Mouse (Mus musculus) T-helper 1 cell (primary cell): Measurements from ENCODE around the gene Rhbdl3.
"Not testable (repeated sequence)": the region's sequence is repeated elsewhere in the genome, so short reads cannot be mapped to it uniquely, and the experiment has no call there.

Experiments
- in situ Hi-C: fragments of 300-600 bp; cut with MboI, MseI; formaldehyde crosslinking; loops from one replicate; pipeline ENCODE4 v1.15.1; 2025; ENCODE audit warnings: high pct_unique_total_duplicates

Gene Rhbdl3

DNA sequence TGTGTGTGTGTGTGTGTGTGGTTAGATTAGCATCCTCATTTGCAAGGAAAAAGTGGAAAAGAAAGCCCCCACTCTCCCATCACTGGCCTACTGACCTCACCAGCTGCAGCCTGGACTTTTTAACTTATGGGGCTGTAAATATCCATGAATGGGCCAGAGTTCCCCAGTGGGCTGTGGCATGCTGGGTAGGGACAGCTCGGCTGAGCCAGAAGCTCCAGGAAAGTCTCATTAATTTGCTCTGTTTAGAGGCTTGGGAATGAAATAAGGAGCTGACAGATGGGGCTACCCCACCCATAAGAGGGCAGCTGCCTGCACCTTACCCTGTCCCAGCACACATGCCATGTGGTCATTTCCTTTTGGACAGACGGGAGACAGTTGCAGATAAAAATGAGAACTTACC lies 11.3 kb downstream of the Rhbdl3 start:
- in situ Hi-C loops, result no loop called here

DNA sequence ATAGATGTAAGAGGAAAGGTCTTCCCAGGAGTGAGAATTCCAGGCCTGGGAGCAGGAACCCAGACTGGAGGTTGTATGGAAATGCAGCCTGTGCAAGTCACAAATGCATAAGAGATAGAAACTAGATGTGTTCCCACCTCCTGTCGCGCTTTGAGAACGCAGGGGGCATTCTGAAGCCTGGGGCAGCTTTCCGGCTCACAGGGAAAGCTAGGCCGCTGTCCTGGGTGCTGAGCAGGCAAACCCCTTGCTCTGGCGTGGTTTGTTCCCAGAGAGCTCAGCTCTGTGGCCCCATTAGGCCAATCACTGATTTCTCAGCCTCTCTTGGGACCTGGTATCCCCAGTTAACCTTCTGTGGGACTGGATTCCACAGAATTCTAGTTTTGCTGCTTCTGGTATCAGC lies 11.9 kb downstream of the Rhbdl3 start:
- in situ Hi-C loops, result no loop called here

- in situ Hi-C loops, result no loop called here
These were observed 12.8 kb downstream of the Rhbdl3 start for GRCm38 (mm10) chr11:80313462-80313861.

DNA sequence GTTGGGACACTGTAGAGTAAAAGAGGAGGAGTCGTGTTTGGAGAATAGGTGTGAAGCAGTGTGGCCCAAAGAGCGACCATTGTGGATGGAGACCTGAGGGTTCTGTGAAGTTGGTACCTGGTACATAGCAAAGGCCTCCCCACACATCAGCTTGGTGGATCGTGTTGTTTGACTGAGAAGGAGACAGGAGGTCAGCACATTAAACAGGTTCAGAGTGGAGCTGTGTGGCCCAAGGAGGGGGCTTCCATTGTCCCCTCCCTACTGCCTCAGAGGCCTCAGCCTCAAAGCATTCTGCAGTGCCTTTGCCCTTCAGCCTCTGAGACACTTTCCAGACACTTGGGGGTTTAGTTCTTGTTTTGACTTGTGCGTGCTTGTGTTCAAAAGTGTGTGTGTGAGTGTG lies 13.2 kb downstream of the Rhbdl3 start:
- in situ Hi-C loops, result no loop called here

DNA sequence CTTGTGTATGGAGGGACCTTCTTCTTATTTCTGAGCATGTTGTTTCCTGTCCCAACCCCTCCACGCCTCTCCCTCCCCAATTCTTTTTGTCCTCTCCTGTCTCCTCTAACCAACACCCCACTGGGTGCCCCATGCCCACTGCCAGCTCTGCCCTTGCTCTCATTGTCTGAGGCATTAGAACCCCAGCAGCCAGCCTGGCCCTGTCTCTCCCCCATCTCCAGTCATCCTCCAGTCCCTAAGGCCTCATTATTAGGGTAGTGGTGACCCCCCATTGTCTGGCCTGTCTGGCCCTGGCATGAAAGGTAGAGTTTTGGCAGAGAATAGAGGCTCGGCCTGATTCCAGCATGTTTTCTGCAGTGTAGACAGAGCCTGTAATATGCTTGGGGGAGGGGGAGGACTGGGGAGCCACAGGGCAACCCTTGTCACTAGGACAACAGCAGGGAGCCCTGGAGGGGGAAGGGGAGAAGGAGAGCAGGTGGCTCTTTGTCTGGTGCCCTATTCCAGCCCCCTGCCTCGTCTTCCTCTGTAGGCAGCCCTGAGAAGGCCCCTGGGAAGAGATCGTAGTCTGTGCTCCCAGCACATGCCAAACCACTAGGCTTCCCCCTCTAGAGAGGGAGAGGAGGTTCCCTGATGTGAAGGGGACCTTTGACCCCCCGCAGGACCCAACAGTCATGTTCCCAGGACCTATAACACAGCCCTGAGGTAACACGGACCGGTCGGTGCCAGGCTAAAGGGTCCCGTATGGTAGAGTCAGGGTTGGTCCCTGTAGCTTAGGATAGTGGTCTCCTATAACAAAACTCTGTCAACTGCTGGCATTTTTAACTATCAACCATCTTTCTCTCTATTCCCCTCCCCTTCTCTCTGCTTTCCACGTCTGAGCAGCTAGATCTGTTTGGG lies 15.3 kb downstream of the Rhbdl3 start:
- in situ Hi-C loops, result no loop called here

GRCm38 (mm10) chr11:80323255-80323654 lies 22.5 kb downstream of the Rhbdl3 start:
- in situ Hi-C loops, result no loop called here

DNA sequence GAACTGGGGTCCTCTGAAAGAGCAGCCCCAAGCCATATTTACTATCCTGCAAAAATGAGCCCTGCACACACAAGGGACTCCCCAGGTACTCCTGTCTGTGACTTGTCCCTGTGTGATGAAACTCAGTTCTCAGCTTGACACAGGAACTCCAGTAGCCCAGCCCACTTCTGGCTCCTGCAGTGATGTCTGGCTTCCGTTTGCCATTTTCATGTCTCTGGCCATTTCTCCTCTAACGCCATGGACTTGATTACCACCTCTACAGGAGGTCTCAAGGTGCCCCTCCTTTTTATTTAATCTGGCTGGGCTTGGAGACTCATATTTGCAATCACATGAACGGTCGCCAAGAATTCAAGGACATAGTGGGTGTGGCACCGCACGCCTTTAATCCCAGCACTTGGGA lies 23.9 kb downstream of the Rhbdl3 start:
- in situ Hi-C loops, result no loop called here

- in situ Hi-C loops, result no loop called here
These were observed 32.1 kb downstream of the Rhbdl3 start for GRCm38 (mm10) chr11:80332709-80333400.

GRCm38 (mm10) chr11:80335609-80336350 lies 35.1 kb downstream of the Rhbdl3 start:
- in situ Hi-C loops, result no loop called here

- in situ Hi-C loops, result no loop called here
These were observed 35.6 kb downstream of the Rhbdl3 start for GRCm38 (mm10) chr11:80336351-80336730.

DNA sequence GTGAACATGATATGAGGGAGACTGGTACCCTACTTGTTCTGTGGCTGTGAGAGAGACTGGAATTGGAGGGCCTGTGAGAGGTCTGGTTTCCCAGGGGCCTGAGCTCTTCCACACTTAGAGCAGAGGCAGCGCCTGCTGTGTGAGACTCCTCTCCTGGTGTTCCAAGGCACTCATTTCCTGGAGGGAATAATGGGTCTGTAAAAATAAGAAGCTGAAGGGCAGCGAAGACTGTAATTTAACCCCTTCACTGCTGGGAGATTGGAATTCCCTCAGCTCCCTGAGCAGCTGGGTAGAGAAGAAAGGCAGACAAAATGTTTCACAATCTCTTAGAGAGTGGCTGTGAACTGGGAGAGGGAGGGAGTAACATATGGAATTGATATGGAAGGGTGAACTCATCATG lies 41.8 kb downstream of the Rhbdl3 start:
- in situ Hi-C loops, result no loop called here

- in situ Hi-C loops, result loop anchor here (5.0 kb wide), 1 partner anchor 55 kb away; no protein-coding TSS in a partner anchor
These were observed 51.2 kb downstream of the Rhbdl3 start for GRCm38 (mm10) chr11:80351832-80352430.

DNA sequence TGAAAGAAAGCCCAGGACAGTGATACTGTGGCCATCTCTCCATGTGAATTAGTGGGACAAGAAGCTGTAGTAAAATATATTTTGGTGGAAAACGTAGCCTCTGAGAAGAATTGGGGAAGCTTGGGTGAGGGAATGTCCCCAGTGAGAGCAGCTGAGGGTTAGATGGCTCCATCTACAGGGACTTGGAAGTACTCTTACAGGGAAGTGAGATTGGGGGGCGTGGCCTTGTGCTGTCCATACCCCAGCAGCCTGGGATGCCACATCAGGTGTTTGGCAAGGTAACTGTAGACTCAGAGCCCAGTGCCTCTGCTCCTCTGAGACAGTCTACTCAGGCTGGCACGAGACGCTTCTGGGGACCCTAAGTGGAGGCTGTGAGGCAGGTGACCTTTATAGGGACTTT lies 54.1 kb downstream of the Rhbdl3 start:
- in situ Hi-C loops, result loop anchor here (5.0 kb wide), 1 partner anchor 58 kb away; no protein-coding TSS in a partner anchor

- in situ Hi-C loops, result no loop called here
These were observed 68.2 kb downstream of the Rhbdl3 start for GRCm38 (mm10) chr11:80368949-80369348.

DNA sequence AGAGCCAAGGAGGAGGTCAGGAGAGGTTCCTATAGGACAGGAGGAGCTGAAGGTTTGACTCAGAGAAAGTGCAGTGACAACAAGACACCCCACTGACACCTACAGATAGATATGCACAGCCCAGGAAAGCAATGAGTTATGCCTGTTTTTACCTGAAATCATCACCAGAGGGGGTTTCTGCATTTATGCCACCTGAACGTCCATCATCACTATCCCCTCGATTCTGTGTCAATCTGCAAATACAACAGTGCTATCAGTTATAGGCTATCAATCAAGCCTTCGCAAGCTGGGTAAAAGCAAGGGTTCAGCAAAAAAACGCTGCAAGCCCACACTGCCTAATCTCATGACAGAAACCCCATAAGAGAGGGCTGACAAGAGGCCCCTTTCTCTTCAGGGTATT lies 75.9 kb downstream of the Rhbdl3 start:
- in situ Hi-C loops, result no loop called here

DNA sequence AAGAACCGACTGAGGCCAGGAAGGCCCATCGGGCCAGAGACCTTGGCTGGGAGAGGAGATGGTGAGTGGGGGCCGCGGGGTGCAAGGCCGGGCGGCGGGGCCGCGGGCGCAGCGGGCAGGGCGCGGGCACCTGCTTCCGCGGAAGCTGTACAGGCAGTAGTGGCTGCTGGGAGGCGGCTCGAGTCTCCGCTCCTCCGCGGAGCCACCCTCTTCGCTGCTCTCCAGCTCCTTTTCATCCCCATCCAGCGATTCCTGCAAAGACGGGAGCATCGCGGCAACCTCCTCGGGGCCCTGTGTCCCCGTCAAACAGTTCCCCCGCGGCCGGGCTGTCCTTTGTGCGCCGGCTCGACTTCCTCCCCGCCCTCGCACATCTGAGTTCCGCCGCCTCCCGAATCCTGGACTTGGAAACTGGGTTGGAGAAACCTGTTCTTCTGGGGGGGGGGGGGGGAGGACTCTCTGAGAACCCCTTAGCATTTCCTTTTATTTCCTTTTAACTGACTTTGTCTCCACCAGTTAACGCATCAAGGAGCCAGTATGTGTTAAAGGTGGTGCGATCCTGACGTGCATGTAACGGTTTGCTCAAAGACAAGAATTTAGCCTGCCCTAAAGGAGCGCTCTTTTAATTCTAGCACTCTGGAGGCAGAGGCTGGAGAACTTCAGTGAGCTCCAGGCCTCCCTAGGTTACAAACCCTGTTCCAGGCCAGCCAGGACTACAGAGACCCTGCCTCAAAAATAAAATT lies 77.2 kb downstream of the Rhbdl3 start, which contains the start of gene 5730455P16Rik:
Gene 5730455P16Rik (minus strand): TSS at position 323 of the 740 bp plus-strand sequence.
- in situ Hi-C loops, result no loop called here

GRCm38 (mm10) chr11:80378452-80379068 lies 77.8 kb downstream of the Rhbdl3 start:
- in situ Hi-C loops, result not testable (repeated sequence)

- in situ Hi-C loops, result not testable (repeated sequence)
These were observed 78.5 kb downstream of the Rhbdl3 start for GRCm38 (mm10) chr11:80379184-80379583.

DNA sequence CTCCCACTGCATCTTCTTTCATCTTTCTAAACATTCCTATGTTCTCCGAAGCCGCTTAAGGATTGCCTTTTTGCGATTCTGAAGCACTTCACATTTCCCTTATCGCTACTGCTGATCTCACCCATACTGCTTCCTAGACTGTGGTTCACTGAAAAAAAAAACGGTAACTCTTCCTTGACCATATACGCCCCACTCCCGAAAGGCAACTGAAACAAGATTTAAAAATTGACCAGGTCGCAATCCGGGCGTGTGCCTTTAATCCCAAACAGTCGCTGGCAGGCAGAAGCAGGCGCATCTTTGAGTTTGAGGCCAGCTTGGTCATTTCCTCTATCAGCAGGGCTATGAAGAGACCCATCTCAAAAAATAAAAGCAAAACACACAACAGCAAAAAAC lies 81.9 kb downstream of the Rhbdl3 start:
- in situ Hi-C loops, result no loop called here

DNA sequence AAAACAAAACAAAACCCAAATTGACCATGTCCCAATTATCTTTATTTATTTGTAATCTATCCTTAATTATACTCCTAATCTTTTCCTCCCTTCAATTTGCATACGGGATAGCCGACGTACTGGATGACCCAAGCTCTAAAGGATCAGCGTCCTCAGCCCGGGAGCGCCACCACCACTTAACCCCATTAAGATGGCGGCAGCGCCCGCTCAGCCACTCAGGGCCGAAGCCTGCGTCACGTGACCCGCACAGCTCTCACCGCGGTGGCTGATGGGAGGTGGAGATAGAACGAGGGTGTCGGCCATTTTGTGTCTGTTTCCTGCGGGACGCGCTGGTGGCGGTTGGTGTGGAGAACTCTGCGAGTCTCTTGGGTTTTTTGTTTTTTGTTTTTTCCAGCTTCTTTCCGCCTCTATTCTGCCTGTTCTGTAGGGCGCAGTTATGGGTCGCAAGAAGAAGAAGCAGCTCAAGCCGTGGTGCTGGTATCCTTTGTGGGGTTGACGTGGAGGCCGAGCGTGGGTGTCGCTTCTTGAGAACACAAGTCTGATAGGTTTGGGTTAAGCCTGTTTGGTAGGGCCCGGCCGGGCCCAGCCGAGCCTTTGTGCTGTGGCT lies 82.4 kb downstream of the Rhbdl3 start, which contains the start of gene Zfp207:
Gene Zfp207 (plus strand): TSS at position 261 of the 607 bp plus-strand sequence.
- in situ Hi-C loops, result no loop called here
